Mouse (Mus musculus): ENCODE data around the gene Psg27.
"Not testable (repeated sequence)": the region's sequence is repeated elsewhere in the genome, so short reads cannot be mapped to it uniquely, and the experiment has no call there.

DNA sequence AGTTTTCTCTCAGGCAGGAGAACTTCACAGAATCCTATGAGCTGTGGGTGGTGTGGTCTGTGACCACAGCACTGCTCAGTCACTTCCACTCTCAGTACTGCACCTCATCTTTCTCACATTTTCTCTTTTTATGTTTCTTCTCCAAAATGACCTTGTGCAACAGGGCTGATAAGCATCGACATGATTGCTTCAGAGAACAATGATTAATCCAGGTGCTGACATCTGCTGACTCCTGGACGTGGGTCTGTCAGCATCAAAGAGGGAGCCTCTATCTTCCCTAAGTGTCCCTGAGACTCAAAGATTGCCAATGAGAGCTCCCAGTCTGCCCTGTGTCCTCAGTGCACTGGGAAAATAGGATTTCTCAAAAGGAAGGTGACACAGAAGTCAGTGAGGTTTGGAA lies 49.3 kb upstream of the Psg27 start, which contains the start of gene Psg23:
- not testable (repeated sequence) for TF ChIP-seq CTCF (IDR thresholded peaks at IDR 0.05); POLR2A (IDR thresholded peaks at IDR 0.05; ENCODE audit: insufficient read depth, low read depth, low read length); EP300 (IDR thresholded peaks at IDR 0.05; ENCODE audit: insufficient read depth, low read depth, low read length)

Measured in heart, adult 2 months (tissue).